Mouse (Mus musculus): Measurements from ENCODE around the gene Troap. TPM values are rescaled to one million over a fixed set of nuclear protein-coding genes. Genes with fewer than 3 reads are reported as not detected.
A peak's percentile ranks its signal among the peaks of the same experiment; 100 is the strongest.

Troap gene
- polyA plus RNA-seq, 1 experiment from 2014 or later, result 4.8 TPM

DNA sequence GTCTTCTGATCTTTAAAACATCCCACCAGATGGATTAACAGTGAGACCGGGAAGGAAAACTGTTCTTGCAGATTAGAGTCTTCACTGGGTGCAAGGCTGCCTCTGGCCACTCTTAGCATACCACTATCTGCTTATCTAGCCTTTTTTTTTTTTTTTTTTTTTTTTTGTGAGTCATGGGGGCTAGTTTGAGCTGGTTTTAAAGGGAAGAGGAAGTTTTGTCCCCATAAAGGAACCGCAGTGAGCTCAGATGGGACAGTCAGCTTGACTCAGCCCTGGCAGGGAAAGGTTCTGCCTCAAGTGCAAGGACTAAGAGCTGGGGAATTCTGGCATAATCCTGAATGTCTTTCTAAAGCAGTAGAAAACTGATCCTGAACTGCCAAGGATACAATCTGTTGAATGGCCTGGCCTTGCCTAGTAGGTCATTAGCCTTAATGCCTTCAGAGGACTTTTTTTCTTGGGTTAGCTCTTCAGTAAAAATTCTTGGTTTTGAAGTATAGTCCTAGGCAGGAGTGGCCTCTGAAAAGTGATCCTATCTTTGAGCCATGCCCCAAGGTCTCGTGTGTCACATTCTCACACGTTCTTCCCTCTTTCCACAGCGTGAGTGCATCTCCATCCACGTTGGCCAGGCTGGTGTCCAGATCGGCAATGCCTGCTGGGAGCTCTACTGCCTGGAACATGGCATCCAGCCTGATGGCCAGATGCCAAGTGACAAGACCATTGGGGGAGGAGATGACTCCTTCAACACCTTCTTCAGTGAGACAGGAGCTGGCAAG is 40.7 kb upstream of the Troap start:
- peak overlapping the region; percentile 77; the same call in 1 of the 2 replicates for H3K4me3 ChIP-seq (ENCODE audit: low read depth, low read length)

GRCm38 (mm10) chr15:99035431-99035830 is 38.9 kb upstream of the Troap start:
- Histone ChIP-seq H3K4me1 (replicated peaks; ENCODE audit: control insufficient read depth, insufficient read depth, low read length) (peaks cover 5% of the 10 kb centered on the region; the same call in 1 of the 2 replicates), H3K27ac (ENCODE audit: low read depth, low read length) (no peak overlapping the region), H3K27me3 (replicated peaks; ENCODE audit: control insufficient read depth, insufficient read depth, low read length) (no peaks in the 10 kb centered on the region), H3K4me3 (ENCODE audit: low read depth, low read length) (no peak overlapping the region), H3K9me3 (ENCODE audit: control insufficient read depth) (no peaks in the 10 kb centered on the region), H3K9ac (ENCODE audit: low read depth, low read length) (no peak overlapping the region), H3K36me3 (ENCODE audit: control insufficient read depth, insufficient read depth) (peaks cover 38% of the 10 kb centered on the region), H3K4me2 (replicated peaks; ENCODE audit: low read depth) (no peak overlapping the region)
- WGBS, result 65% methylated on average over 4 of the region's 4 CpGs
- ATAC-seq, result no peak
- no peak for TF ChIP-seq CTCF (IDR thresholded peaks at IDR 0.05; ENCODE audit: low read depth)

More for the DNA sequence above, 40.7 kb upstream of the Troap start:
- no peak overlapping the region for H3K9ac ChIP-seq (ENCODE audit: low read depth, low read length)
- H3K27ac ChIP-seq (ENCODE audit: low read depth, low read length), result no peak overlapping the region; the same call in 1 of the 2 replicates
- peak overlapping the region; percentile 82 for H3K4me2 ChIP-seq (replicated peaks; ENCODE audit: low read depth)
- 70% methylated on average over 7 of the region's 7 CpGs for WGBS
- H3K9me3 ChIP-seq (ENCODE audit: control insufficient read depth), result no peaks in the 10 kb centered on the region
- H3K36me3 ChIP-seq (ENCODE audit: control insufficient read depth, insufficient read depth), result peaks cover 34% of the 10 kb centered on the region
- TF ChIP-seq CTCF (IDR thresholded peaks at IDR 0.05; ENCODE audit: low read depth), result no peak
- no peak for ATAC-seq
- H3K27me3 ChIP-seq (replicated peaks; ENCODE audit: control insufficient read depth, insufficient read depth, low read length), result no peaks in the 10 kb centered on the region
- peaks cover 5% of the 10 kb centered on the region; the same call in 1 of the 2 replicates for H3K4me1 ChIP-seq (replicated peaks; ENCODE audit: control insufficient read depth, insufficient read depth, low read length)

GRCm38 (mm10) chr15:99036249-99036905 is 38.0 kb upstream of the Troap start:
- no peak for ATAC-seq
- H3K36me3 ChIP-seq (ENCODE audit: control insufficient read depth, insufficient read depth), result peaks cover 38% of the 10 kb centered on the region
- H3K27me3 ChIP-seq (replicated peaks; ENCODE audit: control insufficient read depth, insufficient read depth, low read length), result no peaks in the 10 kb centered on the region
- H3K9me3 ChIP-seq (ENCODE audit: control insufficient read depth), result no peaks in the 10 kb centered on the region
- no peak overlapping the region for H3K4me2 ChIP-seq (replicated peaks; ENCODE audit: low read depth)
- no peak overlapping the region for H3K27ac ChIP-seq (ENCODE audit: low read depth, low read length)
- H3K4me1 ChIP-seq (replicated peaks; ENCODE audit: control insufficient read depth, insufficient read depth, low read length), result peaks cover 5% of the 10 kb centered on the region; the same call in 1 of the 2 replicates
- no peak for TF ChIP-seq CTCF (IDR thresholded peaks at IDR 0.05; ENCODE audit: low read depth)
- no peak overlapping the region for H3K4me3 ChIP-seq (ENCODE audit: low read depth, low read length)
- no peak overlapping the region for H3K9ac ChIP-seq (ENCODE audit: low read depth, low read length)
- 92% methylated on average over 8 of the region's 8 CpGs for WGBS

DNA sequence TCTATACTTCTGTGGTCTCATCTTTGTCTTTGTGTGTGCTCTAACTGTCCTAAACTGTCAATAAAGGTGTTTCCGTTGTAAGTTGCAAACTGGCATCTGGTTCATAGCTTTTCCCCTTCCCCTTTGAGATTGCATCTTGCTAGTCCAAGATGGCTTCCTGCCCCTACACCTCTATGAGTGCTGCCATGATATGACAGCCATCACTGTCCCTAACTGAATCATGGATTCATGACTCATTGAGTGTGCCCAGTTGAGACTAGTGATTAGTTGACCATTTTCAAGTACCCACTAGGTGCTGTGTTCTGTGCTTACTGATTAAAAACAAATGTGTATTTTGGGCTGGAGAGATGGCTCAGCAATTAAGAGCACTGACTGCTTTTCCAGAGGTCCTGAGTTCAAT is 36.4 kb upstream of the Troap start:
- no peak for ATAC-seq
- Histone ChIP-seq H3K4me2 (replicated peaks; ENCODE audit: low read depth) (no peak overlapping the region), H3K36me3 (ENCODE audit: control insufficient read depth, insufficient read depth) (peaks cover 38% of the 10 kb centered on the region), H3K4me1 (replicated peaks; ENCODE audit: control insufficient read depth, insufficient read depth, low read length) (peaks cover 3% of the 10 kb centered on the region; the same call in 1 of the 2 replicates), H3K9ac (ENCODE audit: low read depth, low read length) (no peak overlapping the region), H3K27me3 (replicated peaks; ENCODE audit: control insufficient read depth, insufficient read depth, low read length) (no peaks in the 10 kb centered on the region), H3K9me3 (ENCODE audit: control insufficient read depth) (no peaks in the 10 kb centered on the region), H3K27ac (ENCODE audit: low read depth, low read length) (no peak overlapping the region), H3K4me3 (ENCODE audit: low read depth, low read length) (no peak overlapping the region)
- no peak for TF ChIP-seq CTCF (IDR thresholded peaks at IDR 0.05; ENCODE audit: low read depth)
- WGBS, result 83% methylated on average over 1 of the region's 1 CpGs

- H3K9me3 ChIP-seq (ENCODE audit: control insufficient read depth), result no peaks in the 10 kb centered on the region
- H3K9ac ChIP-seq (ENCODE audit: low read depth, low read length), result no peak overlapping the region
- peaks cover 38% of the 10 kb centered on the region for H3K36me3 ChIP-seq (ENCODE audit: control insufficient read depth, insufficient read depth)
- 83% methylated on average over 5 of the region's 5 CpGs for WGBS
- H3K27ac ChIP-seq (ENCODE audit: low read depth, low read length), result no peak overlapping the region
- no peak for ATAC-seq
- TF ChIP-seq CTCF (IDR thresholded peaks at IDR 0.05; ENCODE audit: low read depth), result no peak
- H3K4me1 ChIP-seq (replicated peaks; ENCODE audit: control insufficient read depth, insufficient read depth, low read length), result no peaks in the 10 kb centered on the region
- H3K27me3 ChIP-seq (replicated peaks; ENCODE audit: control insufficient read depth, insufficient read depth, low read length), result no peaks in the 10 kb centered on the region
- H3K4me3 ChIP-seq (ENCODE audit: low read depth, low read length), result no peak overlapping the region
- no peak overlapping the region for H3K4me2 ChIP-seq (replicated peaks; ENCODE audit: low read depth)
These were observed 35.6 kb upstream of the Troap start for GRCm38 (mm10) chr15:99038797-99039196.

GRCm38 (mm10) chr15:99039306-99039705 is 35.1 kb upstream of the Troap start:
- Histone ChIP-seq H3K4me2 (replicated peaks; ENCODE audit: low read depth) (no peak overlapping the region), H3K9ac (ENCODE audit: low read depth, low read length) (no peak overlapping the region), H3K4me1 (replicated peaks; ENCODE audit: control insufficient read depth, insufficient read depth, low read length) (no peaks in the 10 kb centered on the region), H3K27ac (ENCODE audit: low read depth, low read length) (no peak overlapping the region), H3K36me3 (ENCODE audit: control insufficient read depth, insufficient read depth) (peaks cover 38% of the 10 kb centered on the region), H3K4me3 (ENCODE audit: low read depth, low read length) (no peak overlapping the region), H3K27me3 (replicated peaks; ENCODE audit: control insufficient read depth, insufficient read depth, low read length) (no peaks in the 10 kb centered on the region), H3K9me3 (ENCODE audit: control insufficient read depth) (no peaks in the 10 kb centered on the region)
- TF ChIP-seq CTCF (IDR thresholded peaks at IDR 0.05; ENCODE audit: low read depth), result no peak
- WGBS, result 79% methylated on average over 4 of the region's 4 CpGs
- ATAC-seq, result no peak
